Mouse (Mus musculus): ENCODE data around the gene Fblim1.
A peak's percentile ranks its signal among the peaks of the same experiment; 100 is the strongest.

Fblim1 gene

GRCm38 (mm10) chr4:141540844-141541243, 65.1 kb downstream of the Fblim1 start:
- no peak for DNase-seq (ENCODE audit: low read depth, low spot score)

GRCm38 (mm10) chr4:141539213-141539767, 66.6 kb downstream of the Fblim1 start:
- DNase-seq (ENCODE audit: low read depth, low spot score), result no peak

- peak; percentile 82 for DNase-seq (ENCODE audit: low read depth, low spot score)
Observed at GRCm38 (mm10) chr4:141538408-141539212, 67.3 kb downstream of the Fblim1 start, which contains the start of gene Spen. Gene Spen, minus strand, starts transcription at chr4:141538597.

- DNase-seq (ENCODE audit: low read depth, low spot score), result no peak
Observed at GRCm38 (mm10) chr4:141537706-141538407, 68.0 kb downstream of the Fblim1 start.

GRCm38 (mm10) chr4:141537226-141537610, 68.7 kb downstream of the Fblim1 start:
- DNase-seq (ENCODE audit: low read depth, low spot score), result no peak

GRCm38 (mm10) chr4:141536291-141537225, 69.3 kb downstream of the Fblim1 start:
- DNase-seq (ENCODE audit: low read depth, low spot score), result no peak

GRCm38 (mm10) chr4:141534947-141535680, 70.8 kb downstream of the Fblim1 start:
- DNase-seq (ENCODE audit: low read depth, low spot score), result peak; percentile 70

- no peak for DNase-seq (ENCODE audit: low read depth, low spot score)
Observed at GRCm38 (mm10) chr4:141530979-141531378, 74.9 kb downstream of the Fblim1 start.

GRCm38 (mm10) chr4:141528938-141529337, 77.0 kb downstream of the Fblim1 start:
- DNase-seq (ENCODE audit: low read depth, low spot score), result no peak

GRCm38 (mm10) chr4:141526936-141527650, 78.8 kb downstream of the Fblim1 start:
- no peak for DNase-seq (ENCODE audit: low read depth, low spot score)
